Mouse (Mus musculus): ENCODE data around the gene Pctp.

The Pctp gene

DNA sequence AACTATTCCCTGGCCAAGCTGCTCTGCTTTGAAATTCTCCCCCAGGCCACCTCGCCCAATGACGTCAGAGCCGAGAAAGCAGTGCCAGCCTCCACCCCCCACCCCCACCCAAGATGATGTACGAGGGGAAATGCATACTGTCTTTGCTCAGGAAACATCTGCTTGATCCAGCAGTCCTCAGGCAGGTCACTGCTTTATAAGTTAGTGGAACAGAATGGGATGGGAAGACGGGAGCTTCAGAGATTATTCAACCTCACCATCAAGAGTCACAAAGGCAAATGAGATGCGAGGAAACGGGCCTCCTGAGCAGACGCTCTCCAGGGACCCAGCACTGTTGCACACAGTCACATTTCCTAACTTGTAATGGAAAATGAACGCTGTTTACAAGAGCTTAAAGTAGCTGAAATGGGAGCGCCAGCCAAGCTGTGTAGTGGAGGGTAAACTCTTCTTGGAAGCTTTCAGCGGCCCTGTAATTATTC lies 24.3 kb downstream of the Pctp start:
- DNase-seq (ENCODE audit: low spot score in 2 of 2), result no peak

DNA sequence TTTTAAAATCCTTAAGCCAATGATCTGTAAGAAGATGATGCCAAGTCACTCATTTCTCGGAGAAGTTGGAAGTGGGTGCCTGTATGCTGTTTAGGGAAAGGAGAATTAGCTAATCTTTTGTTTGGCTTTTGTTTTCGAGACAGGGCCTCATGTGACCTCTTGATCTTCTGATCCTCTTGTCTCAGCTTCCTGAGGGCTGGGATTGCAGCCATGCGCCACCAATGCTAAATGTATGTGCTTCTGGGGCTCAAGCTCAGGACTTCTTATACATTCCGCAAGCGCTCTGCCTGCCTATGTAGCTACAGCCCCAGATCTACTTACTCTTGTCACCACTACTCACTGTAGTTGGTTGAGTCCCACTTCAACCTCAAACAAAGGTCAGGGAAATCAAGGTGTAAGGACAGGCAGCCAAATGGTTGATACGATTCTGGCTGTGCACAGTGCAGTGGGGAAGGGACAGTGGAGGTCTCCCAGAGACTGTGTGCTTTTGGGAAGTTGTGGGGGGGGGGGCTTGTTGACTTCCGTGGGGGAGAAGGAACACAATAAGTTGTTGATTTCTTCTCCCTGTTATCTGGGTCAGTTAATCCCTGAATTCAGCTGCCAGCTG lies 24.8 kb downstream of the Pctp start:
- DNase-seq (ENCODE audit: low spot score in 2 of 2), result no peak

DNA sequence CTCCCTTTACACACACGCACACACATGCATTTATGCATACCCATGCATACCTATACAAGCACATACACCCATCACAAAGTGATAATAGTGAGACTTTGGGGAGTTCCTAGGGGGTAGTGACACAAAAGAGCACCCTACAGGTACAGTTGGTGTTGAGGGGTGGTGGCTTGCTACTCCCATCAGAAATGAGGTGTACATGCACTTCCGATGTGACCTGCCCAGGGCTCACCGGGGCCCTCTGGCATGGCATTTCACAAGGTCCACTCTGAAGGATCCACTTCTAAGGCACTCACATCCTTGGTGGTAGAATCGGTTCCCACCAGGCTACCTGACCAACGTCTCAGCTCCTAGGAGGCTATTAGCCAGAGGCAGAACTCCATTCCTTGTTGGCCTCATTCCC lies 26.3 kb downstream of the Pctp start:
- DNase-seq (ENCODE audit: low spot score in 2 of 2), result no peak

DNA sequence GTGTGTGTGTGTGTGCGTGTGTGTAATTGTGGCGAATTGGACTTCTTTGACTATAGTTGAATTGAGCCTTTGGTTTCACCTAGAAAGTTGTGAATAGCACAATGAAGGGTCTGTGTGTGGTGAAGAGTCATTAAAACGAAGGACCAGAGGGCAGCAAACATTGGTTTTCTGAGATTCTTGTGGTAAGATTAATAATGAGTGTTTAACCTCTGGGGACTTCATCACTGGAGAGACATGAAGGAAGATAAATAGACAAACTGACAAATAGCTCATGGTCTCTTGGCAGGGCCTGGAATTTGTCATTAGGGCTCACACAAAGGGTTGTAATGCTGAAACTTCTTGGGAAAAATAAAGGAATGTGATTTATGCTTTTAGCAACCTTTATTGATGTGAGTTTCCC lies 31.4 kb downstream of the Pctp start:
- no peak for DNase-seq (ENCODE audit: low spot score in 2 of 2)

DNA sequence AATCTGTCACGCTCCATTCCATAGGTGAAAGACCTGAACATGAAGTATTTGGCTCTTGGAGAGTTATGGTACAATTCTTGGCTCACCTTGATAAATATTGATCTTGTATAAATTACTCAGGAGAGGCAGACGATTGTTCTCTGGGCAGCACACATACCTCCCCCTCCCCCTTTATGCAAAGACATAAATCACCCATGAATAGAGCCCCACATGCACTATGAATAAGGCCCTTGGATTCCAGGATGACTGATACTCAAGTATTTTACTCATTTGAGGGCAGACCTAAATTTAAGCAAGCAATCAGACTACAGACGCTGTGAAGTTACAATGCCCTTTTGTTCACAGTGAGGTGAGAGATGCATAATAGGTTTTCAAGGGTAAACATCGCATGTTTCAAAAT lies 32.0 kb downstream of the Pctp start:
- DNase-seq (ENCODE audit: low spot score in 2 of 2), result no peak

DNA sequence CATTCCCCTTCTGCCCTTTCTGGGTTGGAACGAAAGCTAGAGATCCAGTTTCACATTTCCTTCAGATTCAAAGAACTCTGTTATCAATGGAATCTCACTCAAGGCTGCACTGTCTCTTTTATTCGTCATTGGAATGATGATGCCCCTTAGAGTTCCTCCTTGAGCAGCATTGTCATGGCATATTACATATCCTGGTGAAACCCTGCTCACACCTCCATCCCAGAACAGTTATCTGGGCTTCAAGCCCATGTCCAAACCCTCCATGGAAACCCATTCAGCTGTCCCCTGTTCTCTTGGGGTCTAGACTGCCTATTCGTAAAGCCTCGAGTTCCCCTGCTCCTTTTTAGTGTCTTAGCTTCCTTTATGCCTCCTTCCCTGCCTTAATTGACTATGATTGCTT lies 33.6 kb downstream of the Pctp start:
- no peak for DNase-seq (ENCODE audit: low spot score in 2 of 2)

DNA sequence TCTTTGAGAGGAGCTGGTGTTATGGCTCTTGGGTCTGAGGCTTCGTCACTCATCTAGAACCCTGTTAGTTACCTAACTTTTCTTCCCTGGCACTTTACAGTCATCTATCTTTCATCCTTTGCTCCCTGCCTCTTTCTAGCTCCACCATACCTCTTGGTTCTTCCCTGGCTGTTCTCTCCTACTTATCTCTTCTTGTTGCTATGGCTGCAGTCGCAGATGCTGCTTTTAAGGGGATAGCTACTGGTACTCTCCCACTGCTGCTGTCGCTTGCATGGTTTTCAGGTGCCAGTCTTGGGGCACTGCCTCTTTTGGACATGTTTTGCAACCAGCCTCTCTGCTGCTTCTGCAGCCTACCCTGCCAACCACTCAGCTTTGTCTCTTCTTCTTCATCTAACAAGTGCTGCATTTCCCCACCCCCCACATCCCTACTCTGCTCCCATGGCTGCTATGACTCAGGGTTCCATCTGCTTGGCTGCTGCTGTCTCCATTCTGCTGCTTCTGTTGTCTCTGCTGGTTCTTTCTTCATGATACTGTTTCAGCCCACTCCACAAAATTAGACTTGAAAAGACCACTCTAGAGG lies 51.9 kb downstream of the Pctp start:
- no peak for DNase-seq (ENCODE audit: low spot score in 2 of 2)

DNA sequence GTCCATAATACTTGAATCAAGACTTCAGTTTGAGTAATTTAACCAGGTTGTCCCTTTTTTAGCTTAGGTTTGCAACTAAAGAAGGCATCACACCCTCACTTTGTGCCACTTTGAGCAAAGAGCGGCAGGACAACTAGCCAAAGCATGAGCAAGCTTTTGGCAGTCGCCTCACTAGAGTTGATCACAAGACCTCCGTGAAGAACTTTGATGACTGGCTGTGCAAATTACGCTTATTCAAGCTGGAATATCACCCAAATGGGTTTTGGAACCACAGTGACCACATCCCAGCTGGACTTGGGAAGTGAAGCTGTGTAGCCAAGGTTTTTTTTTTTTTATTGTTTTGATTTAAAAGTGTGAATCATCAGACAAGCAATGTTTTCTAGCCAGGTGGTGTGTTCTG lies 54.9 kb downstream of the Pctp start:
- DNase-seq (ENCODE audit: low spot score in 2 of 2), result no peak

DNA sequence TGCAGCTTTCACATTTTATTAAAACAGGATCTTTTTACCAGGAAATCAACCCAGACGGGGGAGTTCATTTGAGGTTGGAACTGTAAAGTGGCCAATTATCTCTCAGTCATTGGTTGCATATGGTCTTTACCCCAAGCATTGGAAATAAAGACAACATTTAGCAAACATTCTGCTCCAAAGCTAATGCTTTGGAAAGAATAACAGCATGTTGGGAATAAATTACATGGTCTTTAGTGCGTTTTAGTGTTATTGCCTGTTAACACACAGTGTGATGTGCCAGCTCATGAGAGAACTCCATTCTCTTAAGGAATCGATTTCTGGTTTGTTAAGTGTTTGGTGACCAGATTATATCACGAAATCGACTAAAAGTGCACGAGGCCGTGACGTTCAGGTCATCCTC lies 57.5 kb downstream of the Pctp start:
- DNase-seq (ENCODE audit: low spot score in 2 of 2), result no peak

DNA sequence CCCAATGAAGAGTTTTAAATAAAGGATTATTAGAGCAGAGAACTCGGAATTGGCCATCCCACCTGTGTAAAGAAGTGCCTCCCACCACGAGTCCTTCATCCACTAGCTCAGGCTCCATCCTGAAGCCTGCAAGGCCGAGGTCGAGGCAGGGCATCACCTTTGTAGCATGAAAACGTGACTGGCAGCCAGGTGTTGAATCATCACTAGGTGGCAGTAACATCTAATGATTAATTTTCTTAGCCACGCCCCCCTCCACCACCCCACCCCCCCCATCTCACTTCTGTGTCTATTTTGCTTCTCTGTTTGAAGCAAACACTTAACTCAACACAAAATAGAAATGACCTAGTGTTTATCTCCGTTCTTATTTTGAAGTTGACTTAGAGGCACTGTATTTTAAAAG lies 65.5 kb downstream of the Pctp start:
- no peak for DNase-seq (ENCODE audit: low spot score in 2 of 2)
